Mouse (Mus musculus): ENCODE measurements around the gene Ptprj.
"Not testable (repeated sequence)": the region's sequence is repeated elsewhere in the genome, so short reads cannot be mapped to it uniquely, and the experiment has no call there.

Gene Ptprj

DNA sequence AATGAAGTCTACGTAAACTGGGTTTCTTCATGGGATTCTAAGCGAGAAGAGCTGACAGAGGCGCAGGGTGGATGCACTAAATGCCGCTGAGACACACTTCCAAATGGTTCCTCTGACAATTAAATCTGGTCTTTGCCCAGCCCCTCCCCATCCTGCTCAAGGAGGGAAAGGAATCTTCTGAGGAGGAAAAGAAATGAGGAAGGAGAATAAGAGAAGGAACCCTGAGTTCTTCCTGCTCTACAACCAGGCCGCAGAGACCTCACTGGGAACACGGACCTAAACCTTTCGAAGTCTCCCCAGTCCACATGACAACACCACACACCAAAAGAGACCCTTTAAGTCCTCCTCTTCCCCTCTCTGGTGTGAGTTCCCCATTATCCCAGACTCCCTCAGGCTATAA is 101.9 kb downstream of the Ptprj start:
- DNase-seq (ENCODE audit: low read depth) = no peak

DNA sequence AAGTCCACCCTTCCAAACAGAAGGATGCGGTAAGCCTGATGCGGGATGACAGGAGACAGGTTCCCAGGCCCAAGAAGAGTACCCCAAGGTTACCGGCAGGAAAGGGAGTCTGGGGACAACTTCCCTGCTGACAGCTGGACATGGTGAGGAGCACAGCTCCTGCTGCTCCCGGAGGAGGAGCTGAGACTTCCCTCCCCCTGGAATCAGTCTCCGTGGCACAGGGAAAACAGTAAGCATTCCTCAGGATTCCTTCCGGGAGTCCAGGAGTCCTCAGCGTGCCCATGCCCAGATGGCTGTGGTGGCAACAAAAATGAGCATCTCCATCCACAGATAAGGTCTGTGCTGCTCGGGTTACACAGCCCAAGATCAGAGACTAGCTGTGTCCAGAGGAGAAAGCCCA is 102.8 kb downstream of the Ptprj start:
- DNase-seq (ENCODE audit: low read depth) = no peak

DNA sequence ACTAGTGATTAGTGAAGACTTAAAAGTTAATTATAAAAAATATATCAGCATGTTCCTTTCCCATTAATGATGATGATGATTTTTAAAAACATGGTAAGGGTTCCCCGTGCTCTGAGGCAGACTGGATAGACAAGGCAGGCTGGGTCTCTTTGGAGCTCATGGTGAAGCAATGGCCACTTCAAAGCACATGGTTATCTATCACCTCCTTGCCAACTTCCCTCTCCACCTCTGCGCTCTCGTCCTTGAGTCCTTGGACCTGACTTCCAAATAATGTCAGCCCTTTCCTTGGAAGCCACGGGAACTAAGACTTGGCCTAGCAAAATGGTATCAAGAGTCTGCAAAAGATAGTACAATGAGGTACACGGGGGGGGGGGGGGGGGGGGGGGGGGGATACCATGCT is 103.7 kb downstream of the Ptprj start:
- no peak for DNase-seq (ENCODE audit: low read depth)

DNA sequence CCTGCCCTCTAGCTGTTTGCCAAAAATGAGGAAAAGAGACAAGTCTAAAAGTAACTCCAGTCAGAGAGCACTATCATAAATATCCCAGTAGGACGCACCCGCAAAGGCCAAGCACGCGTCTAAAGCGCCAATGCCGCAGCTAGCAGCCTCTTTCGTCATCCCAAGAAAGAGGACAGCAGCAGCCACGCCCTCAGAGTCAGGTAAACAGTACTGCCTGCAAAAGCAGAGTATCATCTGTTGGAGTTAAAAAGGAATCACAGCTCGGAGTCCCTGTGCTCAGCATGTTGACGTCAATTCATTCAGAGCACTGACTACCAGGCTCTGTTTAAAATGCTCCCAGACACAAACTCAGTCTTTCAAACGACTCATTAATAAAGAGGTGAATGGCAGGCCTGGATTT is 104.1 kb downstream of the Ptprj start:
- DNase-seq (ENCODE audit: low read depth) = no peak

DNA sequence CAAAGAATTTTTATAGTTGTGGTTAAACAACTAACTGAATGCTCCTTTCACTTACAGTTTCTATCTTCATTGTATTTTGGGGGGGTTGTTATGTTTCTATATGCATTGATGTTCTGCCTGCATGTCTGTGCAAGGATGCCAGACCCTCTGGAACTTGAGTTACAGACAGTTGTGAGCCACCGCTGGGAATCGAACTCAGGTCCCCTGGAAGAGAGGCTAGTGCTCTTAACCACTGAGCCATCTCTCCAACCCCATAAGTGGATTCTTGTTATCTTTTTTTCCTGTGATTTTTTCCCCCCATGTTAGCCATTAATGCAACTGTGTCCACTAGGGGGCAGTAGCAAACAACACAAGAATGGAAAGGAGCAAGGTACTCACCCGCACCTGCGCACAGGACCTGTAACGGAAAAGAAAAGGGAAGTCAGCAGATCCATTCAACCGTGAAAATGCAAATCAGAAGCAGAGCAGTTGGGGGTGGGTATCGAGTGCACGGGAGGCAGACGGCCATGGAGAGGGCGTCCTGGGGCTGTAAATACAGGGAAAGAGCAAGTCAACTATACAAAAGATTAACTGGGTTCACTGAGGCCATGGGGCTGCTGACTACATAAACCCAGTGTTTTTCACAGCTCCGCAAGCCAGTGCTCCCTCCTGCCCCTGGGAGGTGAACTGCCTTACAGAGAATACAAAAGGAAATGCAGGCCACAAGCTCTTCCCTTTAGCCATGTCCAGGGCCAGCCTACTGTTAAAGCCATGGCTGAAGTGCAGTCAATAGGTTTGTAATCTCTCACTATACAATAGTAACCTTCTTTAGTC is 105.6 kb downstream of the Ptprj start:
- peak; percentile 40 for DNase-seq (ENCODE audit: low read depth)

DNA sequence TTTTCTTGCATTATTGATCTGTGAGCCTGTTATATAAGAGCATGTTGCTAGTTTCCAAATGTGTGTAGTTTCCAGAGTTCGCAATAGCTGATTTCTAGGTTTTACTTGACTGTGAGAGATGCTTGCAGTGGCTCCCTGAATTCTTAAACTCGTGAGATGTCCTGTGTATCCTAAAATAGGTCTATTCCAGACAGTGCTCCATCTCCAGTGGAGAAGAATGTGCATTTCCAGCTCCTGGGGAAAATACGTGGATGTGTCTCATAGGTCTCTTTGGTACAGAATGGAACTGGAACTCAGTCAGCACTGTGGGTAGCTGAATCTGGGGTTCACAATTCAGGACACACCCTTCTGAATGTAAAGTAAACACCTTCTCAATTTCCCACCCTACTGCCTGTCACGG is 107.7 kb downstream of the Ptprj start:
- no peak for DNase-seq (ENCODE audit: low read depth)

DNA sequence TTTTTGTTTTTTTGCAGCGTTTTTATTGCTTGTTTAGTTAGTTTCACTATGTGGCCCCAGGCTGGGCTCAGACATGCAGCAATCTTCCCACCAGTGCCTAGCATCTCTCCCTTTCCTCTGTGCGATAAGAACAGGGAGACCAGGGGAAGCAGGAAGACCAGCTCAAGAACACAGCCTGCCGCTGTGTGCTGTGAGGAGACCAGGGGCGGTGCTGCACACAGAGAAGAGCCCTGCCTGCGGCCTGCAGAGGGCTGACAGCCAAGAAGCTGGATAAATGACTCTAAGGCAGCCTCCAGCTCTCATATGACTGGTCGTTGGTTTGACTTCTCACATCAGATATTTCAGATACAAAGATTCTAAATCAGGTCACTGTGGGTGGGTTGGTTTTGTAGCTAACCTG is 110.3 kb downstream of the Ptprj start:
- no peak for DNase-seq (ENCODE audit: low read depth)

DNA sequence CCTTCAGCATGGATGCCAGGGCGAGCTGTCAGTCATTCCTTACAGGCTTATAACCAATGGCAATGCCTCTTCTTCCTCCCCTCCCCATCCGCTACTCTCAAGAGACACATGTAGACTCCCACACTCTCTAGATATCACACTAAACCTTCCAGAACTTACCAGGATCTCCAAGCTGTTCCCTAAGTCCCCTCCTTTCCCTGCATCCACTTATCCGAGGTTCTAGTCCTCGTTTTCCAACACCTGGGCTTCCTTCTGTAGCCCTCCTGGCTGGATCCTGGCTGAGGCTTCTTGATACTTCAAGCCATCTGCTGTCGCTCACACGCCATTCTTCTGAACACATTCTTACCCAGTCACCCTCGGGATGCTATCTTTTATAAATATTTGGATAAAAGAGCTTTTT is 114.0 kb downstream of the Ptprj start:
- no peak for DNase-seq (ENCODE audit: low read depth)

DNA sequence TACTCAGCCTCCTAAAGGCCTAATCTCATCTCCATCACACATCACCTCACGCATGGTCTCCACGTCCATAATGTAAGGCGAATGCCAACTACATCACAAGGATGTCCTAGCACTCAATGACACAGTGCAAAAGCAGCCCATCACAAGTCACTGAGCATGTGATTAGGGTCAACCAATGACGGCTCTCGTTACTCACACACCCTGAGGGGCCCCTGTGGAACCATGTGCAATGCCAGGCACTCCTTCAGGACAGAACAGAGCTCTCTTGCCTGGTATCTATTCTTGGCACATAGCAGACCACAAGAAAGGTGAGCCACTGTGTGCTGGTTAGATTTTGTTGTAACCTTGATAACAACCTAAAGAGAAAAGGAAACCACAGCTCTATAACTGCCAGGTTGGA is 116.7 kb downstream of the Ptprj start:
- no peak for DNase-seq (ENCODE audit: low read depth)

DNA sequence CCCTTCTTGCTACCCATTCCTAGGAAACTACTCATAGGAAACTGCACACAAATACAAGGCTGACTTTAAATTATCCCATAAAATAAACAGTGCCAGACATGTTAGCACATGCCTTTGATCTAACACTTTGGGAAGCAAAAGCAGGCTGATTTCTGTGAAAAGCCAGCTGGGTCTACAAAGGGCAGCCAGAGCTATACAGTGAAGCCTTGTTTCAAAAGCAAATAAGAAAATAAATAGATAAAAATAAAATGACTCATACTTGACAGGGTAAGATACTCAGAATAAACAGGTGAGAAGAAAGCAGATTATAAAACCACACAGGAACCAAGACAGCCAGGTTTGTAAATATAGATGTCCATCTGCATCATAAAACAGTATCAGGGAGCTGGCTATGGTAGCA is 118.2 kb downstream of the Ptprj start:
- DNase-seq (ENCODE audit: low read depth) = no peak

DNA sequence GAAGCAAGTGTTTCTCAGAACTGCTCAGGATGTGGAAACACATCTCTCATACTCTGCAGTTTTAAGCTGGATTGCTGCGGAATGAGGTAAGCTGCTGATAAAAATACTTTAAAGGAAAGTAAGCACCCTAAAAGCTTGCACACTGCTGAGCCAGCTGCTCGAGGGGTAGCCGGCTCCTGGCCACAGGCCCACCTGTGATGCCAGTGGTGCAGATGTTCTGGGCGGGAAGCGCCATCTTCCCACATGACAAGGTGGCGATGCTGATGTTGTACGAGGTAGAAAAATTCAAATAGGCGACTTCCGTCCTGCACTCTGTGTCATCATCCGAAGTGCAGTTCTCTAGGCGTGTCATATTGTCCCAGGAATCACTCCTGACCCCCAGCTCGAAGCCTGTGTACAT is 122.5 kb downstream of the Ptprj start:
- no peak for DNase-seq (ENCODE audit: low read depth)

DNA sequence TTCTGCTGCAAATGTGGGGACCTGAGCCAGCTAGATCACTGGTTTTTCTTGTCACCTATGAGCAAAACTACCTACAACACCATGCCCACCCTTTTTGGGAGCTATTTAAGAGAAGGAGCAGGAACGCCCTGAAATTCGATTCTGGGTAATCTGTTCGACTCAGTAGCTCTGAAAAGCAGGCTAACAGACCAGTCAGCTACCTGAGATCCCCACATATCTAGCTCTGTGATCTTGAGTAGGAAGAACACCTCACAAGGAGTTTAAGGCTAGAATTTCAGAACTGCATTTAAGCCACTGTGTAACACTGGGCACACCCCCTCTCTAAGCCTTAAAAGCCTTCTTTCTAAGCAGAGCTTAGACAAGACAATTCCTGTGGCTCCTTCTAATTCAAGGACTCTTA is 128.1 kb downstream of the Ptprj start:
- no peak for DNase-seq (ENCODE audit: low read depth)

DNA sequence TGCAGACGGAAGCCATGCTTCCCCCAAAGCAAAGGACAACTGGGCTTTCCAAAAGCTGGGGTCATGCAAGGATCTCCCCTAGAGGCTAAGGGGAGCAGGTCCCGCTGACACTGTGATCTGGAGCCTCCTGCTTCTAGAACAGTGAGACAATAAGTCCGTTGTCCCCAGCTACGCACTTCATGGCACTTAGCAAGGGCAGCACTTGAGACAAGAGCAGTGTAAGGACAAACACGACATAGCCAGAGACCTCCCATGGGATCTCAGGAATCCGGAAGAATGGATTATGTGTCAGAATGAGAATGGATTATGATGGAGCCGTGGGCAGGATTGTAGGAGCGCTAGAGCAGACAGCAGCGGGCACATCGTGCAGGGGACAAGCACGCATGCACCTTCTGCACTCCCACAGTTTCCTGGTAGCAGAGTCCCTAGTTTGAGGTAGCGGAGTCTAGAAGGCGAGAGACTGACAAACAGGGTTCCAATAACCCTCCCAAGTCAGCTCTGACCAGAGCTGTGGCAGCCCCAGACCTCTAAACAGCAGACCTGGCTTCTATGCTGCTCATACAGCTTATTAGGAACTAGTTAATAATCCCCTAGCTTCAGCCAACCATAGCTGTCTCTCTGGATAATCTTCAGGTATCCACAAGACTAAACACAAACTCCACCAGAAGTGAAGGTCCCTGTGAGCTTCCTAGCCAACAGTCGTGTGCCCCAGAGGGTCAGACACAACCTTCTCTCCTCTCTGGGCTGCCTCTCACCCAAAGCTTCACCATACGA is 131.3 kb downstream of the Ptprj start:
- DNase-seq (ENCODE audit: low read depth) = no peak

DNA sequence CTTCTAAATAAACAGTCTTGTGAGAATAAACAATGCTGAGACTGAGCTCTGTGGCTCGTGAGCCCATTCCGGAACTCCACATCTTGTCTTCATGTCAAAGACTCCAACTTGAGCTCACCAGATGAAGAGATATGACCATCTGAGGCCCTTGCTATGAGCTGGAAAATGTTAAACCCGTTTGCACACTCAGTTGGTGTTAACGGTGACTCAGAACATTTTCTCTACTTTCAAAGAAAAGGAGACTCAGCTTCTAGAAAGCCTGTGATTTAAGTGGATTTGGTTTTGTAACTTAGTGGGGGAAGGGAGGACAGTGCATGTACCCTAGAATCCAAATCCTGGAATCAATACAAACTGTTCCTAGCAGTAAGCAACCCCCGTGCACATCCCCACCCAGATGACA is 136.6 kb downstream of the Ptprj start:
- no peak for DNase-seq (ENCODE audit: low read depth)

DNA sequence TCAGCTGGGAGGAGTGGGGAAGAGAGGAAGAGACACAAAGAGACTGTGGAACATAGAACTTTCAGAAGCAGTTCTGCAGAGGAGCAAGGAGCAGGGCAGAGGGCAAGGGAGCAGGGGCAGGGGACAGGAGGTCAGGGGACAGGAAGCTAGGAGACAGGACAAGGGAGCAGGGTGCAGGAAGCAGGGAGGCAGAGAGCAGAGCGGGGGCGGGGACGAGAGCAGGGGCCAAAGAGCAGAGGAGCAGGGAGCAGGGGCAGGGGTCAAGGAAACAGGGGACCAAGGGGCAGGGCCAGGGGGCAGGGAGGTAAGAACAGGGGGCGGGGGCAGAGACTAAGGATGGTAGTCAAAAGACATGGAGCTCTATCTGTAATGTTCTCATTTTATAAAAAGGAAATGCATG is 138.6 kb downstream of the Ptprj start:
- not testable (repeated sequence) for DNase-seq (ENCODE audit: low read depth)

DNA sequence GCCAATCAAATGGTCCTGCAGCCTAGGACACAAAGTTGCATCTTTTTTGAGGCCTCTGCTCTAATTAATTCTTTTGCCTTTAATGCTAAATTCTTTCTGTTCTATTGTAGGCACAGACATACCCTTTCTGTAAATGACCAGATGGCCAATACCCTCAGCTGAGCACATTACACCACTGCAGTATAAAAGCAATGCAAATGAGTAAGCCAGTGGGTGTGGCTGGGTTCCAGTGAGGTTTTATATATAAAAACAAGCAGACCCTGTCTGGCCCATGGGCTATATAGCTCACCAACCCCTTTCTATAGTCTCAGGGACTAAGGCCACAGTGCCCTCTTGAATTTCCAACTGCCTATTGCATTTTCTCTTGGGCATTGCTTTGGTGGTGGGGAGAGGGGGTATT is 140.3 kb downstream of the Ptprj start:
- not testable (repeated sequence) for DNase-seq (ENCODE audit: low read depth)

DNA sequence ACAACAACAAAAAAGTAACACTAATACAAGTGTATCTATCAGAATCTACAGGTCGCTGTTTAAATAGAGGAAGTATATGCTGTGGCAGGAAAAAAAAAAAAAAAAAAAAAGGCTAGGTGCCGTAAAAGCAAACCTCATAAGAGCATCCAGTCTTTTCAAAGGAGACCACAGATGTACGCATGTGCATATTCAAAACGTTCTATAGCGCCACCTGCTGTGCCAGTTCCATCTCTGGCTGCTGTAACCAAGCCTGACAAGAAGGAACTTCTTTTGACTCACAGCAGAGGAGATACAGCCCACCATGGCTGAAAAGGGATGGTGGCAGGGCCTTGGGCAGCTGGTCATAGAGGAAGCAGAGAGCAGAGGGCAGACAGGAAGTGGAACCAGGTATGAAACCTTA is 143.0 kb downstream of the Ptprj start:
- DNase-seq (ENCODE audit: low read depth) = not testable (repeated sequence)

DNA sequence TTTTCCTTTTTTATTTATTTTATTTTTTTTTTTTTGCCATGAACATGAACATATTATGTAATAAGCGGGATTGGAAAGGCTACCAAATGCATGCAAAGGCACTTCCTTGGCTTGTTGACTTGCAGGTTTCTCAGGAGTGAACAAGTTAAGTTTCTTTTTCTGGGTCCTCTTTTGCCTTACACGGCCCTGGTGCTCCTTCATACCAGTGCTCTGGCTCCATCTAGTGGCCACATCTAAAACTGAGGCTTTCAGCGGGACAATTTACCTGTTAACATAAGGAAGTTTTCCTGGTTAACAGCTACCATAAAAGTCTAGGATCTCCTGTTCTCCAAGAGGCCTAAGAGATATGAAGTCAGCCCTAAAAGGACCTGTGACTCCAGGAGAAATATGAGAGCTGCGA is 150.7 kb downstream of the Ptprj start:
- DNase-seq (ENCODE audit: low read depth) = not testable (repeated sequence)

DNA sequence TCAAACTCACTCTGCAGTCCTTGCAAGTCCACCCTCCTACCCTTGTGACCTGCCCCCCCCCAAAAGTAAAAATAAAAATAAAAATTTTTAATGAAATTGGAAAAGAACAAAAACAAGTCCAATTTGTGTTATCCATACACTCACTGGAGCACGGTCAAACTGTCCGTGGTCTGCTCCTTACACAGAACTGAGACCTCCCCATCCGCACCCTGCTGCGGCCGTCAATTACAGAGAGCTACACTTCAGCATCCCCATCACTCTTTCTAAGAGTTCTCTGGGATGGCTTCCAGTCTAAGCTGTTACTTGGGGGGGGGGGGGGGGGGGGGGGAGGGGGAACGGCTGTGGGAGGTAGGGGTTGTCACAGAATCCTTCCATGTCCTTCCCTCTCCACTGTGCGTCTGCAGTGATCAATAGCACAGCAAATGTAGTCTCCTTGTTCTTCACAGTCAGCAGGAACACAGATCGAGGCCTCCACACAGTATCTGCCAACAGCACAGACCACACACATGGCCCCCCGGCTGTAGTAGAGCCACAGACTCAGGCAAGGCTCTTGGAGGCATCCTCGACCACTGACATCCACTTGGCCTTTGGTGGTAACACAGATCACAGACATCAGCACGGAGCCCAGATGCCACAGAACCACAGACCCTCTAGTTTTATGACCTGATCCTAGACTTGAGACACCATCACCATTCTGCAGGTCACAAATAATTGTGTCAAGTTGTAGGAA is 151.3 kb downstream of the Ptprj start:
- DNase-seq (ENCODE audit: low read depth) = not testable (repeated sequence)

DNA sequence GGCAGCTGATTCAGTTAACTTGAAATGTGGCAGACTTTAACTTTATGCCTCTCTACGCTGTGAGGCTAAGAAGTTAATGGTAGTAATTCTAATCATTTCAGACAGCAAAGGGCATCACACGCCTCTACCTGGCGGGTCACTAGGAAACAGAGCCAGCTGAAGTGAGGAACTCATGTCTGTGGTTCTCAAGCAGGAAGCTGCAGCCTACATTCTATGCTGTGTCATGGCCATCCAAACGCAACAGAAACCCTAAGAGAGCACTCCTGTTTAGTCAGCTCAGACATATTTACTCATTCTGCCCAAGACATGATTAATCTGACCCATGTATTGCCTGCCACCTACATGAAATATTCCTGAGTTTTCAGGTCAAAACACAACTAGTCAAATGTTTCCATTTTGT is 155.5 kb downstream of the Ptprj start:
- not testable (repeated sequence) for DNase-seq (ENCODE audit: low read depth)

DNA sequence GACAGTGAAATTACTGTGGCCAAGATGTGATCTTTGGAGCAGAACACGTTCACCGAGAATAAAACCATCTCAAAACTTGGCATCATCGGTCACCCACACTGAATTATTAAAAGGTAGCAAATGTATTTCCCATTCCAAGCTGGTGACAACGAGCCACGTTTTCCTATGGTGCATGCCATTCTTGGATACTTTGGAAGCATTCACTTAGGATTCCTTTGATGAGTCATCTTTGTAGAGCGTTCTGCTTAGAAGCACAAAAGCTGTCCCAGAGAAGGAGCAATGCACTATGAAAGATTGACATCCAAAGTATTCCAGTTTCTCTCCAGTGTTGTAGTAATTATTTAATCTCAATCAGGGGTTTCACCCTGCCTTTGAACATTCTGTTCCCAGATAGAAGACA is 158.2 kb downstream of the Ptprj start:
- not testable (repeated sequence) for DNase-seq (ENCODE audit: low read depth)

DNA sequence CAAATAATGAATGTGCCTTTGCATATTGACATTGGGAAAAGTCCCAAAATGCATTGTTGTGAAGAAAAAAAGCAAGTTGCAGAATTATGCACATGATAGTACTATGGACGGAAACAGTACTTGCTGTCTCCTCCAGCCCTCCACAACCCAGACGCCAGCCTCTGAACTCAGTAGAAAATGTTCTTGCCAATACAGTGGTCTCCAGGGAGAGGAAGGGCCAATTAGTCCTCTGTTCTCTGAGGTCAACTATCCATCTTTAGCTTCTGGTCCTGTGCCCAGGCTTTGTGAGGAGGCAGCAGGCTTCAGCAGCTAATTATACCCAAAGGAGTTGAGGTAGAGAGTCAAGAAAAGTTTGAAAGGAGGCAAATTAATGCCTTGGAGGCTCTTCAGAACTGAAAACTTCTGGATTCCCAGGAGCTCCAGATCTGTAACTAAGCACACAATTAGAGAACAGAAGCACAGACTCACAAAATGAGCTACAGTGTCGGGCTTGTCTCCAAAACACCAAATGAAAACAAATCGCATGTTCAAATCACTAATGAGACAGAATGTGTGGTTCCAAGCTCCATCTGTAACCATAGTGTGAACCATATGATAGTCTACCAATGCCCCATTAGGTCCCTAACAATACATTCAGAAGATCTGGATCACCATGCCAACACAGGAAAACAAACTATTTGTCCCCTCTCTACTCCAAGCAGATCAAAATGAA is 166.2 kb downstream of the Ptprj start:
- DNase-seq (ENCODE audit: low read depth) = not testable (repeated sequence)
